Mouse (Mus musculus): ENCODE results near the gene Egflam. TPM values are rescaled to one million over a fixed set of nuclear protein-coding genes. Genes with fewer than 3 reads are reported as not detected.

The Egflam gene
- polyA plus RNA-seq, 1 experiment = 0.02 TPM

- no peak overlapping the region for H3K4me3 ChIP-seq (replicated peaks)
- TF ChIP-seq GATA1 (IDR thresholded peaks at IDR 0.05; ENCODE audit: borderline replicate concordance, low read length) = no peak
- no peak for TF ChIP-seq FLI1 (IDR thresholded peaks at IDR 0.05; ENCODE audit: low read length)
- peaks cover 30% of the 10 kb centered on the region for H3K27me3 ChIP-seq (replicated peaks)
- peaks cover 12% of the 10 kb centered on the region for H3K9me3 ChIP-seq
- H3K36me3 ChIP-seq (replicated peaks; ENCODE audit: low read length) = no peaks in the 10 kb centered on the region
- H3K4me1 ChIP-seq = peaks cover 4% of the 10 kb centered on the region; the same call in 1 of the 2 replicates
Observed at GRCm38 (mm10) chr15:7256577-7256976, 141.6 kb downstream of the Egflam start.

DNA sequence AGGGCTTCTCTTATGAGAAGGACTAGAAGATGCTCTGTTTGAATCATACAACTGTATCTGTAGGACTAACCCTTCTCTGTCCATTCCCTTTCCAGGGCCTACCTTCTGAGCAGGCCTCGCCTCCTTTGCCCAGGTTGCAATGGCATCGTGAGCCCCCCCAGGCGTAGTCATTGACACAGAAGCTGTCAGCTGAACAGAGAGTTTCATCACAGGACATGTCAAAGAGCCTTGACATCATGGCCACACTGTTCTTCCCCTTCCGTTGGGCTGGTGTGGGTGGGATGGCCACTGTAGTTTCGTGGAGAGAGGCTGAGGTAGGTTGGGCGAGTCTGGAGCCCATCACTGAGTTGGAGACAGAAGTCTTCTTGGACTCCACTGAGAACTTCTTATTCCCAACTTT lies 144.9 kb downstream of the Egflam start:
- peaks cover 27% of the 10 kb centered on the region for H3K27me3 ChIP-seq (replicated peaks)
- H3K36me3 ChIP-seq (replicated peaks; ENCODE audit: low read length) = no peaks in the 10 kb centered on the region
- no peak overlapping the region for H3K4me3 ChIP-seq (replicated peaks)
- TF ChIP-seq GATA1 (IDR thresholded peaks at IDR 0.05; ENCODE audit: borderline replicate concordance, low read length) (no peak), FLI1 (IDR thresholded peaks at IDR 0.05; ENCODE audit: low read length) (no peak)
- H3K9me3 ChIP-seq = peaks cover 38% of the 10 kb centered on the region
- H3K4me1 ChIP-seq = peaks cover 4% of the 10 kb centered on the region; the same call in 1 of the 2 replicates

DNA sequence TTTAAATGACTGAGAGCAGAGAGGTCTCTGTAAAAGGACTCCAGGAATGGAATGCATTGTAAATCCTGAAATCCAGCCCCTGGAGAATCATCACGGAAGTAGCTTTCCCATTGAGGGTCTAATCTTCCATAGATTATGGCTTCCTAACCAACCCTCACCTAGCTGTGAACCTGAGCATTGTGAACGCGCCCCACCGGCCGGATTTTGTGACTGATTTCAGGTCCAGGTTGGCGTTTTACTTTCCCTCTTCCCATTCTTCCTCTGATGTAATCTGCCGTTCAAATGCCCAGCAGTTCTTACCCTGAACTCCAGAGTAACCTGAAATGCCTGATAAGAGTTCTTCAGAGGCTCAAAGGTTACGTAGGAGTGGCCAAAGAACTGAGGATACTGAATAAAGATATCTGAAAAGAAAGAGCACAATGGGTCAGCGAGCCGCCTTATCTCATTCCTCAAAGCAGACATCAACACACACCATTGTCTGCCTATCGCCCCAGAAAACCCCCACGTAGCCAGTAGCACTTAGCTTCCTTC lies 146.0 kb downstream of the Egflam start:
- Histone ChIP-seq H3K27me3 (replicated peaks) (peaks cover 34% of the 10 kb centered on the region), H3K36me3 (replicated peaks; ENCODE audit: low read length) (no peaks in the 10 kb centered on the region), H3K4me1 (peaks cover 4% of the 10 kb centered on the region; the same call in 1 of the 2 replicates), H3K4me3 (replicated peaks) (no peak overlapping the region), H3K9me3 (peaks cover 48% of the 10 kb centered on the region)
- no peak for TF ChIP-seq FLI1 (IDR thresholded peaks at IDR 0.05; ENCODE audit: low read length)
- TF ChIP-seq GATA1 (IDR thresholded peaks at IDR 0.05; ENCODE audit: borderline replicate concordance, low read length) = no peak

DNA sequence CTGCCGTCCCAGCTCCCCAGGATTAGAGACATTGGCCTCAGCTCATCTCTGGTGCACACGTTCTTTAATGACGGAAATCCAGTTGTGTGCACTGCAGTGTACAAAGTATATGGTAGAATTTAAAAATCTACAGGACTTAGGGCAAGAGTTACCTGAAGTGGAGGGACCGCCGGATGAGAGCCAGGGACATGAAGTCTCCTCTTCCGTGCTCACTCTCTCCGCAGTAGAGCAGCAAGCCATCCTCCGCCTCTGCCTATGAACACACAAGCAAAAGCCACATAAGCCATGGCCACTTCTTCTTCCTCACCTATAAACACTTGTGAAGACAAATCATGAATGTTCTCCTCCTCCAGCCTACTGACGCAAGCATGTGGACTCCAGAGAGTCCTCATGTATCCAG lies 147.2 kb downstream of the Egflam start:
- peaks cover 36% of the 10 kb centered on the region for H3K27me3 ChIP-seq (replicated peaks)
- TF ChIP-seq GATA1 (IDR thresholded peaks at IDR 0.05; ENCODE audit: borderline replicate concordance, low read length) (no peak), FLI1 (IDR thresholded peaks at IDR 0.05; ENCODE audit: low read length) (no peak)
- H3K4me1 ChIP-seq = no peaks in the 10 kb centered on the region
- no peak overlapping the region for H3K4me3 ChIP-seq (replicated peaks)
- peaks cover 48% of the 10 kb centered on the region for H3K9me3 ChIP-seq
- H3K36me3 ChIP-seq (replicated peaks; ENCODE audit: low read length) = no peaks in the 10 kb centered on the region

- no peak overlapping the region for H3K4me3 ChIP-seq (replicated peaks)
- H3K4me1 ChIP-seq = no peaks in the 10 kb centered on the region
- no peaks in the 10 kb centered on the region for H3K36me3 ChIP-seq (replicated peaks; ENCODE audit: low read length)
- H3K27me3 ChIP-seq (replicated peaks) = peaks cover 47% of the 10 kb centered on the region
- peaks cover 48% of the 10 kb centered on the region for H3K9me3 ChIP-seq
- no peak for TF ChIP-seq FLI1 (IDR thresholded peaks at IDR 0.05; ENCODE audit: low read length)
- TF ChIP-seq GATA1 (IDR thresholded peaks at IDR 0.05; ENCODE audit: borderline replicate concordance, low read length) = no peak
Observed at GRCm38 (mm10) chr15:7249216-7249615, 149.0 kb downstream of the Egflam start.

DNA sequence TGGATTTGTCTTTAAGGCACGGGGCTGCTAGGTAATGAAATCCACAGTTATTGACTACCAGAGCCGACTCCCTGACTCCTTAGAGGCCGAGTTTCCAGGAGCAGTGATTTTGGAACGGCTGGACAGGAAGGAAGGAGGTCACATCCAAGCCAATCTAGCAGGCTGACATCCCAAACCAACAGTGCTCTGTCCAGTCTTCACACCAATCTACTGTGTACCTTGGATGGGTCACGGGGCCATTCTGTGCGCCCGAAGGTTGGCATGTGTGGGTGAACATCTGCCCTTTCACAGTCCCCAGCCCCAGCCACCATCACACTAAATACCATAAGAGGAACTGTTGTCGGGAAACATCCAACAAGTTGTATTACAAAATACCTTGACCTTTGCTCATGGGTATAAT lies 150.9 kb downstream of the Egflam start:
- peaks cover 42% of the 10 kb centered on the region for H3K9me3 ChIP-seq
- peaks cover 53% of the 10 kb centered on the region for H3K27me3 ChIP-seq (replicated peaks)
- H3K36me3 ChIP-seq (replicated peaks; ENCODE audit: low read length) = no peaks in the 10 kb centered on the region
- no peak overlapping the region for H3K4me3 ChIP-seq (replicated peaks)
- peaks cover 2% of the 10 kb centered on the region; the same call in 1 of the 2 replicates for H3K4me1 ChIP-seq
- TF ChIP-seq GATA1 (IDR thresholded peaks at IDR 0.05; ENCODE audit: borderline replicate concordance, low read length) (no peak), FLI1 (IDR thresholded peaks at IDR 0.05; ENCODE audit: low read length) (no peak)

- Histone ChIP-seq H3K4me3 (replicated peaks) (no peak overlapping the region), H3K9me3 (0 out of 2 replicates have a peak, but pooled peaks cover 1% of the 10 kb centered on the region), H3K36me3 (replicated peaks; ENCODE audit: low read length) (no peaks in the 10 kb centered on the region), H3K4me1 (peaks cover 6% of the 10 kb centered on the region), H3K27me3 (replicated peaks) (peaks cover 64% of the 10 kb centered on the region)
- no peak for TF ChIP-seq FLI1 (IDR thresholded peaks at IDR 0.05; ENCODE audit: low read length)
- TF ChIP-seq GATA1 (IDR thresholded peaks at IDR 0.05; ENCODE audit: borderline replicate concordance, low read length) = no peak
Observed at GRCm38 (mm10) chr15:7242161-7242850, 155.9 kb downstream of the Egflam start.

- no peaks in the 10 kb centered on the region for H3K36me3 ChIP-seq (replicated peaks; ENCODE audit: low read length)
- no peak for TF ChIP-seq FLI1 (IDR thresholded peaks at IDR 0.05; ENCODE audit: low read length)
- TF ChIP-seq GATA1 (IDR thresholded peaks at IDR 0.05; ENCODE audit: borderline replicate concordance, low read length) = no peak
- H3K4me1 ChIP-seq = peaks cover 6% of the 10 kb centered on the region
- H3K27me3 ChIP-seq (replicated peaks) = peaks cover 63% of the 10 kb centered on the region
- no peak overlapping the region for H3K4me3 ChIP-seq (replicated peaks)
- no peaks in the 10 kb centered on the region for H3K9me3 ChIP-seq
Observed at GRCm38 (mm10) chr15:7240950-7241349, 157.2 kb downstream of the Egflam start.

GRCm38 (mm10) chr15:7239904-7240303 lies 158.3 kb downstream of the Egflam start:
- H3K4me1 ChIP-seq = peaks cover 6% of the 10 kb centered on the region
- no peaks in the 10 kb centered on the region for H3K36me3 ChIP-seq (replicated peaks; ENCODE audit: low read length)
- peaks cover 63% of the 10 kb centered on the region for H3K27me3 ChIP-seq (replicated peaks)
- H3K9me3 ChIP-seq = no peaks in the 10 kb centered on the region
- H3K4me3 ChIP-seq (replicated peaks) = no peak overlapping the region
- TF ChIP-seq FLI1 (IDR thresholded peaks at IDR 0.05; ENCODE audit: low read length) (no peak), GATA1 (IDR thresholded peaks at IDR 0.05; ENCODE audit: borderline replicate concordance, low read length) (no peak)

- TF ChIP-seq GATA1 (IDR thresholded peaks at IDR 0.05; ENCODE audit: borderline replicate concordance, low read length) (no peak), FLI1 (IDR thresholded peaks at IDR 0.05; ENCODE audit: low read length) (no peak)
- Histone ChIP-seq H3K9me3 (no peaks in the 10 kb centered on the region), H3K36me3 (replicated peaks; ENCODE audit: low read length) (no peaks in the 10 kb centered on the region), H3K4me3 (replicated peaks) (no peak overlapping the region), H3K4me1 (no peaks in the 10 kb centered on the region), H3K27me3 (replicated peaks) (peaks cover 81% of the 10 kb centered on the region)
Observed at GRCm38 (mm10) chr15:7233393-7234090, 164.7 kb downstream of the Egflam start.
